Mouse (Mus musculus) hindbrain, embryonic 11.5 days (tissue): ENCODE measurements around the gene Cacna1d. TPM values are rescaled to one million over a fixed set of nuclear protein-coding genes. Genes with fewer than 3 reads are reported as not detected.

Source experiments
- ATAC-seq: fragments of 200-750 bp; cut with Nextera tagmentation; 2 replicates; pipeline ENCODE4 v1.8.0; 2017; ENCODE audit warnings: mild to moderate bottlenecking, moderate TSS enrichment, moderate library complexity; ENCODE audit not compliant: low FRiP score
- DNase-seq: peaks from one replicate; pipeline ENCODE4 v3.0.0-alpha.2; 2015; ENCODE audit warnings: low spot score
- H3K27ac ChIP-seq: fragments of 300-500 bp; sonication (generic); 2 replicates; pipeline ENCODE4 v1.5.1; 2014; ENCODE audit warnings: mild to moderate bottlenecking, low read depth, low read length
- H3K27me3 ChIP-seq: fragments of 300-500 bp; sonication (generic); 2 replicates; pipeline ENCODE4 v1.6.1; 2014; ENCODE audit warnings: mild to moderate bottlenecking, low read length, moderate library complexity, mixed read lengths; ENCODE audit not compliant: control insufficient read depth, insufficient read depth
- H3K36me3 ChIP-seq: fragments of 300-500 bp; sonication (generic); 2 replicates; pipeline ENCODE4 v1.6.1; 2014; ENCODE audit warnings: mild to moderate bottlenecking, low read length, moderate library complexity, mixed read lengths; ENCODE audit not compliant: control insufficient read depth, insufficient read depth
- H3K4me1 ChIP-seq: fragments of 300-500 bp; sonication (generic); replicated peaks from 2 replicates; pipeline ENCODE4 v1.6.1; 2014; ENCODE audit warnings: low read length, mixed read lengths; ENCODE audit not compliant: control insufficient read depth, insufficient read depth
- H3K4me2 ChIP-seq: fragments of 300-500 bp; sonication (generic); replicated peaks from 2 replicates; pipeline ENCODE4 v1.6.1; 2014; ENCODE audit warnings: mild to moderate bottlenecking, low read depth, low read length
- H3K4me3 ChIP-seq: fragments of 300-500 bp; sonication (generic); 2 replicates; pipeline ENCODE4 v1.5.1; 2014; ENCODE audit warnings: low read depth, low read length
- H3K9ac ChIP-seq: fragments of 300-500 bp; sonication (generic); 2 replicates; pipeline ENCODE4 v1.6.1; 2014; ENCODE audit warnings: low read depth, low read length
- H3K9me3 ChIP-seq: fragments of 300-500 bp; sonication (generic); 2 replicates; pipeline ENCODE4 v1.6.1; 2016; ENCODE audit warnings: low read length; ENCODE audit not compliant: control insufficient read depth
- WGBS: fragments of 180-500 bp; shearing (Covaris S2); extraction: QIAGEN DNeasy Blood & Tissue Kit; methylation state at CpG from one replicate; pipeline ENCODE4 v1.1.7; 2014; 5-methylcytosine and 5-hydroxymethylcytosine counted together
- polyA plus RNA-seq: library from polyadenylated mRNA; unstranded; fragments of >200 nt; fragmentation: Nextera tagmentation; extraction: Ambion mirVana; gene quantifications from 2 replicates; pipeline ENCODE4 v1.2.1, GENCODE M21; 2014

Gene Cacna1d
- polyA plus RNA-seq, 1 experiment from 2014 or later = 2.9 TPM

DNA sequence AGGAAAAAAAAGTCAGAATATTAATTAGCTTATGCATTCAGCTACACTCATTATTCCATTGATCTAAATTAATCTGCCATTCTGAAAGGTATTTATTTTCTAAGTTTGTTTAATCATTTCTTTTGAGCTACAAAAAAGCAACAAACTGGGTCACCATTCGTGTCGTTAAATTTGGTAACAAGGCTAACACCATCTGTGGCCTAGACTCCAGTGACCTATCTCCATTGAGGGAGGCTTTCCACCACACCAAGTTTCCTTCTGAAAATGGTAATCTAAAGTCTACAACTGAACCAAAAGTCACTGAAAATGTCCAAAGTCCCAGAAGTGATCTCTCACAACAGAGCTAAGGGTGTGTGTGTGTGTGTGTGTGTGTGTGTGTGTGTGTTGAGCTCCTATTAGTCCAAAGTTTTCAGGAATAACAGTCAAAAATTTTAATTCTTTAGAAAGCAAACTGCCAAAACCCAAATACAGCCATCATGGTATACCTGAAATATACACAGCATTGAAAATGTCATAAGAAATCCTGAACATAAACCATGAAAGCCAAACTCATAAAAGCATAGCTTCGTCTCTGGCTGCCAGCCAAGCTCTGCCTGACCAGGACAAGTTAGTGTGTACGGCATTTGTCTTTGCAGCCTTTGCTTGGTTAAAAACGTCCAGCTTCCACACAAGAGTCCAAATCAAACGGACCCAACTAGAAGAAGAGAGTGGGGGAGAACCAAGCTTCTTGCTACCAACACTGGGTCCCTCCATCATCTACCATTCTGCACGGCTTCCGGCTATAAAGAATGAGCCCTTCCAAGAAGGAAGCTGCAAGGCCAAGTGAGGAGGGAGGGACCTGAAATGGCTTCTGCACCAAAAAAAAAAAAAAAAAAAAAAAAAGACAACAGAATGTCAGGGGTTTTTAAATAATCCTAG lies 146.0 kb downstream of the Cacna1d start:
- Histone ChIP-seq H3K4me1 (no peaks in the 10 kb centered on the region), H3K4me3 (no peak overlapping the region), H3K27me3 (no peaks in the 10 kb centered on the region), H3K4me2 (no peak overlapping the region), H3K27ac (no peak overlapping the region), H3K9ac (no peak overlapping the region), H3K9me3 (no peaks in the 10 kb centered on the region), H3K36me3 (no peaks in the 10 kb centered on the region)
- ATAC-seq (no peak), DNase-seq (no peak)
- 92% methylated on average over 8 of the region's 8 CpGs for WGBS

DNA sequence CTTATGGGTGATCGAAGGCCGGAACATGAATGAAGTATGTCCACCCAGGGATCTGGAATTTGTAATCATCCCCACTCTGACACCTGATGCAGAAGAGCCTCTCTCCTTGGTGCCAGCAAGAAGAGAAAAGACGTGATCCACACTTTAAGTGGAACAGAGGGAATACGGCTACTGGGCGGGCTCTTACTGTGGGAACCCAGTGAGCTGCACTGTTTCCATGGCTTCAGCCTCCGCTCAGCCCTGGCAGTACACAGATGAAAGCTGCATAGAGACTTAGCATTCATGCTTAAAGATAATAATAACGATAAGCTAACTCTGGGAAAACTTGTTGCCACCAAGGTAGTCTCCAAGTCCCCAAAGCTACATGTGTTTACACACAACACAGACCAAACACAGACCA lies 147.5 kb downstream of the Cacna1d start:
- Histone ChIP-seq H3K4me2 (no peak overlapping the region), H3K36me3 (no peaks in the 10 kb centered on the region), H3K9me3 (no peaks in the 10 kb centered on the region), H3K4me3 (no peak overlapping the region), H3K27me3 (no peaks in the 10 kb centered on the region), H3K9ac (no peak overlapping the region), H3K4me1 (no peaks in the 10 kb centered on the region), H3K27ac (no peak overlapping the region)
- no peak for ATAC-seq
- 88% methylated on average over 7 of the region's 7 CpGs for WGBS
- DNase-seq = no peak

DNA sequence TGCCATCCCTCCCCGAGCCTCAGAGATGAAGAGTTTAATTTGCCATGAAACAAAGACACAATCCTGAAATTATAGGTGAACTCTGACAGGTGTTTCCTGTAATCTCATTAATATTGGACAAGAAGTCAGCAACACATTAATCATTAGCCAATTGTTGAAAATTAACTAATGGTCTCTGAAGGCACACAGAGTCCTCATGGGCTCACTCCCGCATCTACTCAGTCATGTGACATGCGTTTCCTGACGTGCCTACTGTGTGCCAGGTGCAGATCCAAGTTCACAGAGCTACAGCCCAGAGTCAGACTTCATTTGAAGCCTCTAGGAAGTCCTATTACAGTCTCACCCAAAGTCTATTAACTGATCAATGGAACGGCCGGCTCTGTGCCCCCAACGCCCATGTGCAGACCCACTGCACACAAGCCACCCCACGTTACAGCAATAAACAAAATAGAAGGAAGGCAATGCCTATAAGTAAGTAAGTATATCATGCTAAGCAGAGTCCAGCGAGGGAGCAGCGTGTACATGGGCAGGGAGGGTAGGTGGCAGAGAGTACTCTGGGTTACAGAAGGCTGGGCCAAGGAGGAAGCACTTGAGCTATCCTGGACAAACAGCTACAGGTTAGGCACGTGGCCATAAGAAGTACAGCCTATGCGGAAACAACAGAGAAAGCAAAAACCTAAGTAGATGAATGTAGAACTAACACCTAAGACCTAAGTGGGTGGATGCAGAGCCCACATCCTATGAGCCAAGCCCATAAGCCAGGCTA lies 149.2 kb downstream of the Cacna1d start:
- Histone ChIP-seq H3K27ac (no peak overlapping the region), H3K4me1 (no peaks in the 10 kb centered on the region), H3K27me3 (no peaks in the 10 kb centered on the region), H3K36me3 (no peaks in the 10 kb centered on the region), H3K4me2 (no peak overlapping the region), H3K4me3 (no peak overlapping the region), H3K9ac (no peak overlapping the region), H3K9me3 (no peaks in the 10 kb centered on the region)
- DNase-seq (no peak), ATAC-seq (no peak)
- 85% methylated on average over 12 of the region's 12 CpGs for WGBS

DNA sequence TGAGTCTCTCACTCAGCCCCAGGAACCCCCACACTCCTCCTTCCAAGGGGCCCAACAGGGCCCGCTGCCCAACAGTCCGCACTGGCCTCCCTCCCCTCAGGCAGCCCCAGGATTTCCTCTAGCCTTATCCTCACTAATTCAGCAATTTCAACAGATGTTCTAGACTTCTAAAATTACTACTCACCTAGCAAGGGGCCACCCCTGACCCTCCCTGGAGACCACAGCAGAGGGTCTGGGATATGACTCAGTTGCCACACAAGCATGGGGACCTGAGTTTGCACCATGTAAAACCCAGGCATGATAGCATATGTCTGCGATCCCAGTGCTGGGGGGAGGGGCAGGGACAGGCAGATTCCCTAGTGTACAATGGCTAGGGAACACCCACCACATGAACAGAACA lies 151.1 kb downstream of the Cacna1d start:
- Histone ChIP-seq H3K4me2 (no peak overlapping the region), H3K9ac (no peak overlapping the region), H3K27me3 (no peaks in the 10 kb centered on the region), H3K4me1 (no peaks in the 10 kb centered on the region), H3K9me3 (no peaks in the 10 kb centered on the region), H3K27ac (no peak overlapping the region), H3K36me3 (no peaks in the 10 kb centered on the region), H3K4me3 (no peak overlapping the region)
- ATAC-seq (no peak), DNase-seq (no peak)
- WGBS = 71% methylated on average over 3 of the region's 3 CpGs

DNA sequence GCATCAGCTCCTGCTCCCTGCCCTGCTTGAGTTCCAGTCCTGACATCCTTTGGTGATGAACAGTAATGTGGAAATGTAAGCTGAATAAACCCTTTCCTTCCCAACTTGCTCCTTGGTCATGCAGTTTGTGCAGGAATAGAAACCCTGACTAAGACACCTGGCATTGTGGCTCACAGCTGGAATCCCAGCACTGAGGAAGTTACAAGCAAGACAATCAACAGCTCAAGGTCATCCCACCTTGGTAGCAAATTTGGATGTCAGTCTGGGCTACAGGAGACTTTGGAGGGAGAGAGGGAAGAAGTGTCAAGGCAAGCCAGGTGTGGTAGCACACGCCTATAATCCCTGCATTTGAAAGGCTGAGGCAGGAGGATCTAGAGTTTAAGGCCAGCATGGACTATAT lies 159.4 kb downstream of the Cacna1d start:
- WGBS = 81% methylated on average over 1 of the region's 1 CpGs
- ATAC-seq = no peak
- no peaks in the 10 kb centered on the region for H3K9me3 ChIP-seq
- no peak overlapping the region for H3K27ac ChIP-seq
- no peaks in the 10 kb centered on the region for H3K4me1 ChIP-seq
- no peak overlapping the region for H3K4me3 ChIP-seq
- no peak overlapping the region for H3K4me2 ChIP-seq
- no peak for DNase-seq
- H3K9ac ChIP-seq = no peak overlapping the region
- no peaks in the 10 kb centered on the region for H3K36me3 ChIP-seq
- H3K27me3 ChIP-seq = no peaks in the 10 kb centered on the region

GRCm38 (mm10) chr14:30330416-30331181 lies 160.7 kb downstream of the Cacna1d start:
- ATAC-seq (no peak), DNase-seq (no peak)
- H3K4me3 ChIP-seq = no peak overlapping the region
- no peaks in the 10 kb centered on the region for H3K27me3 ChIP-seq
- 87% methylated on average over 17 of the region's 17 CpGs for WGBS
- H3K27ac ChIP-seq = no peak overlapping the region
- H3K9me3 ChIP-seq = no peaks in the 10 kb centered on the region
- no peak overlapping the region for H3K9ac ChIP-seq
- no peak overlapping the region for H3K4me2 ChIP-seq
- no peaks in the 10 kb centered on the region for H3K4me1 ChIP-seq
- no peaks in the 10 kb centered on the region for H3K36me3 ChIP-seq

DNA sequence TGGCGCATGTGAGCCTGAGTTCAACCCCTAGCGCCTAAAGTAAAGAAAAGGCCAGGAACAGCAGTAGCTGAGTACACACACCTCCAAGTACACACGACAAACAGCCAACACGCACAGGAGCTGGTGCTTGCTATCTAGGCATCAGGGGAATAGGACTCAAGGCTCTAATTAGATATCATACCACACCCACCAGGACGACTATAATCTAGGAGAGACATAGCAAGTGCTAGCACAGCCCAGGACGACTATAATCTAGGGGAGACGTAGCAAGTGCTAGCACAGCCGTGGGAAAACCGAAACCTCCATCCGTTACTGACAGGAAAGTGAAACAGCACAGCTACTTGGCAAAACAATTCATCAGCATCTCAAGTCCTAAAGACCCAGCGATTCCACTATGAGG lies 162.1 kb downstream of the Cacna1d start:
- DNase-seq = no peak
- no peaks in the 10 kb centered on the region for H3K4me1 ChIP-seq
- H3K9ac ChIP-seq = no peak overlapping the region
- H3K9me3 ChIP-seq = no peaks in the 10 kb centered on the region
- ATAC-seq = no peak
- no peak overlapping the region for H3K4me3 ChIP-seq
- H3K27me3 ChIP-seq = no peaks in the 10 kb centered on the region
- WGBS = 84% methylated on average over 11 of the region's 11 CpGs
- H3K4me2 ChIP-seq = no peak overlapping the region
- no peak overlapping the region for H3K27ac ChIP-seq
- no peaks in the 10 kb centered on the region for H3K36me3 ChIP-seq

GRCm38 (mm10) chr14:30327452-30327851 lies 163.8 kb downstream of the Cacna1d start:
- Histone ChIP-seq H3K36me3 (no peaks in the 10 kb centered on the region), H3K27me3 (no peaks in the 10 kb centered on the region), H3K9ac (no peak overlapping the region), H3K9me3 (no peaks in the 10 kb centered on the region), H3K27ac (no peak overlapping the region), H3K4me2 (no peak overlapping the region), H3K4me1 (no peaks in the 10 kb centered on the region), H3K4me3 (no peak overlapping the region)
- DNase-seq (no peak), ATAC-seq (no peak)
- WGBS = 58% methylated on average over 7 of the region's 7 CpGs
